Comparison of ENCODE assay signal across 26 mouse cellular contexts in the genomic region with DNA sequence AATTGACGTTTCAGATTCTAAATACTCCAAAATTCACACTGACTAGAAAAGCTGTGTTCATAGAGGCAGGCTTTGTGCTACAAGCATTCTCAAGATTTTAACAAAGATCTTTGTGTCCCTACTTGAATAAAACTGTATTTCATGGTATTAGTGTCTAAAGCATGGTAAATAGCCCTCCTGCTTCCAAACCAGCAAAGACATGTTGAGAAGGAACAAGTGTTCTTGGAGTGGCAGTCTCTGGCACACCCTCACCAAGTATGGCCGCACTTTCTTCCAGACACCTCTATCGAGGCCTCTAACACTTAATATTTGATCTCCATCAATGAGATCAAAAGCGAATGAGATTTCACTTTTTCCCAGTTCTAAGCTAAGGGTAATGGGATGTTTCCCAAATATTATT.
"Had no signal": no experiment of that assay in that cellular context is flagged by ENCODE, and none has a peak within 500 bp of the region (broad histone marks: within the 10 kb centered on the region; RNA-seq: fewer than 3 reads in every experiment).

No protein-coding gene starts in this region.

- H3K4me2 ChIP-seq: heart, embryonic 11.5 days; heart, embryonic 13.5 days; heart, embryonic 15.5 days; hindbrain, embryonic 12.5 days; hindbrain, embryonic 14.5 days; kidney, embryonic 15.5 days; limb, embryonic 13.5 days; limb, embryonic 15.5 days had no signal

- H3K36me3 ChIP-seq: hindbrain, embryonic 10.5 days; hindbrain, embryonic 12.5 days; kidney, embryonic 15.5 days; limb, embryonic 13.5 days; limb, embryonic 15.5 days had no signal

- H3K27ac ChIP-seq: gastrocnemius, adult 2 months; heart, adult 2 months; heart, embryonic 13.5 days; heart, embryonic 15.5 days; hindbrain, embryonic 10.5 days; hindbrain, embryonic 12.5 days; hindbrain, embryonic 14.5 days; kidney, embryonic 15.5 days; kidney, postnatal 0 days; limb, embryonic 13.5 days; limb, embryonic 15.5 days had no signal

- H3K27me3 ChIP-seq: heart, embryonic 13.5 days; heart, embryonic 15.5 days; hindbrain, embryonic 12.5 days; kidney, embryonic 15.5 days; limb, embryonic 13.5 days; limb, embryonic 15.5 days had no signal

- DNase-seq: gastrocnemius, adult 2 months; gastrocnemius, postnatal 10 days; gastrocnemius, postnatal 25 days; heart, adult 2 months; heart, postnatal 4 days; kidney, adult 11 months; kidney, adult 2 months; kidney, adult 9 months; kidney, postnatal 14 days; kidney, postnatal 36 days; layer of hippocampus, adult 9-11 months; layer of hippocampus, postnatal 36 days; left cerebral cortex, postnatal 4 days had no signal

- H3K4me1 ChIP-seq: heart, embryonic 15.5 days; hindbrain, embryonic 10.5 days; hindbrain, embryonic 12.5 days; kidney, embryonic 15.5 days; limb, embryonic 15.5 days had no signal

- H3K4me3 ChIP-seq: gastrocnemius, adult 2 months; heart, adult 2 months; heart, embryonic 13.5 days; heart, embryonic 15.5 days; hindbrain, embryonic 10.5 days; hindbrain, embryonic 12.5 days; kidney, embryonic 15.5 days; limb, embryonic 13.5 days; limb, embryonic 15.5 days had no signal

- ATAC-seq: forebrain, embryonic 16.5 days; hindbrain, embryonic 16.5 days; intestine, embryonic 16.5 days had no signal

- H3K9me3 ChIP-seq: heart, embryonic 13.5 days; heart, embryonic 15.5 days; hindbrain, embryonic 10.5 days; hindbrain, embryonic 12.5 days; kidney, embryonic 15.5 days; limb, embryonic 13.5 days; limb, embryonic 15.5 days had no signal

- H3K9ac ChIP-seq: heart, embryonic 13.5 days; heart, embryonic 15.5 days; hindbrain, embryonic 12.5 days; hindbrain, embryonic 14.5 days; kidney, embryonic 15.5 days; limb, embryonic 13.5 days; limb, embryonic 15.5 days had no signal
